Comparison of ENCODE assay signal across 8 mouse cellular contexts in the genomic region with DNA sequence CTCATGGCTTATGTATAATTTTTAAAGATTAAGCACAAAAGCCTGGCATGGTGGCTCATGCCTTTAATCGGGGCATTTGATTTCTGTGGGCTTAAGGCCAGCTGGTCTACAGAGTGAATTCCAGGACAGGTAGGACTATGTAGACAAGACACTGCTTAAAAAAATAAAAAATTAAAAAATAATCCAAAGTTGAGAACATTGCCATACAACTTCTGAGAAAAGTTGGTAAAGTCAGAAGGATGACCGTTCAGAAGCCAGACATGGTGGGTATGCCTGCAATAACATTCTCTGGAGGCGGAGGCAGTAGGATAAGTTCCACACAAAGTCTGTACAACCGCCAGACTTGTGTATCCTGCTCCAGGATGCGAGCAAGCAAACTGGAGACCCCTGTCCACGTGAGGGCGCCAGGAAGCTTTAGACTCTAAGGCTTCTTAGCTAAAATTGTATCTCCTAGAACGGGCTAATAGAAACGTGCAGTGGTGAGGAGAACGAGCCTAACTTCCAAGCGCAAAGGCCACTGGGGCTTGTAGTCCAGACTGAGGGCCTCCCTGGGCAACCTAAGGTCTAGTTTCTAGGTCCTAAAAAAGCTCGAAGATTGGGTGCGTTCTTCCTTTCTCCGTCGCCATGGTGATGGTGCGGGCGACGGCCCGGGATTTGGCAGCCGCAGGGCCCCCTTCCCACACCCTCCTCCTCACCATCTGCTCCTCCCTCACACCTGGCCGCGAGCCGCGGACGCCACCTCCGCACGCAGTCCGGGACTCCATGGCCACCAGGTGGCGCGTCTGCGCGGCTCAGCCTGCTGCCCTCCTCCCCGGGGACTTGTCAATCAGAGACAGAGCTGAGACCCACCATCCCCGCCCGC. TPM values are rescaled to one million over a fixed set of nuclear protein-coding genes. Genes with fewer than 3 reads are reported as not detected.
DNase-seq lines count a peak whose midpoint lies in the region; ATAC-seq and TF ChIP-seq lines count a peak whose summit lies in the region.

No protein-coding gene starts in this region.

- peak overlapping the region; percentile 64 for H3K4me2 ChIP-seq in forebrain, embryonic 11.5 days (ENCODE audit: low read depth, low read length, severe bottlenecking)
- H3K4me2 ChIP-seq in heart, embryonic 16.5 days (ENCODE audit: low read depth, low read length), result peak overlapping the region; percentile 74
- H3K4me2 ChIP-seq in liver, embryonic 13.5 days, result peak overlapping the region; percentile 74
- peak overlapping the region; percentile 63 for H3K4me2 ChIP-seq in neural tube, embryonic 11.5 days (ENCODE audit: low read depth)
- peak overlapping the region; percentile 68 for H3K4me2 ChIP-seq in stomach, embryonic 16.5 days (ENCODE audit: low read depth, low read length)

- no peaks in the 10 kb centered on the region for H3K9me3 ChIP-seq in E14TG2a.4 (ENCODE audit: low read length)
- H3K9me3 ChIP-seq in forebrain, embryonic 11.5 days (ENCODE audit: control insufficient read depth, low read length), result no peaks in the 10 kb centered on the region
- H3K9me3 ChIP-seq in heart, embryonic 16.5 days (replicated peaks; ENCODE audit: control insufficient read depth, low read length), result no peaks in the 10 kb centered on the region
- no peaks in the 10 kb centered on the region for H3K9me3 ChIP-seq in liver, embryonic 13.5 days (replicated peaks)
- no peaks in the 10 kb centered on the region for H3K9me3 ChIP-seq in neural tube, embryonic 11.5 days (ENCODE audit: control insufficient read depth, low read length)
- H3K9me3 ChIP-seq in stomach, embryonic 16.5 days (replicated peaks; ENCODE audit: control insufficient read depth, low read length), result no peaks in the 10 kb centered on the region

- ATAC-seq in forebrain, embryonic 11.5 days (replicated peaks; ENCODE audit: low FRiP score), result peak; percentile 83
- peak; percentile 84 for ATAC-seq in heart, embryonic 16.5 days (replicated peaks; ENCODE audit: extremely low read depth, insufficient read depth, low FRiP score)
- ATAC-seq in liver, embryonic 13.5 days (ENCODE audit: low read depth), result peak; percentile 73
- ATAC-seq in neural tube, embryonic 11.5 days (ENCODE audit: insufficient read depth, low FRiP score, low TSS enrichment), result peak; percentile 77
- peak; percentile 88 for ATAC-seq in stomach, embryonic 16.5 days (ENCODE audit: insufficient read depth, low FRiP score)

- peak; percentile 70 for DNase-seq in c-Kit-positive CD71-positive TER-119-negative erythroid progenitor cells, embryonic 14.5 days (ENCODE audit: low read depth)
- peak; percentile 94 for DNase-seq in forebrain, embryonic 11.5 days (ENCODE audit: low spot score)
- peak; percentile 91 for DNase-seq in kidney, postnatal 25 days
- peak; percentile 72 for DNase-seq in liver, embryonic 13.5 days
- peak; percentile 88 for DNase-seq in neural tube, embryonic 11.5 days (ENCODE audit: low spot score)

- H3K4me1 ChIP-seq in E14TG2a.4 (replicated peaks; ENCODE audit: low read depth, low read length), result peaks cover 49% of the 10 kb centered on the region
- peaks cover 5% of the 10 kb centered on the region; the same call in 1 of the 2 replicates for H3K4me1 ChIP-seq in forebrain, embryonic 11.5 days (replicated peaks; ENCODE audit: control insufficient read depth, insufficient read depth, low read length)
- peaks cover 8% of the 10 kb centered on the region for H3K4me1 ChIP-seq in heart, embryonic 16.5 days (ENCODE audit: control insufficient read depth, insufficient read depth, low read length)
- H3K4me1 ChIP-seq in liver, embryonic 13.5 days (replicated peaks), result peaks cover 20% of the 10 kb centered on the region
- peaks cover 9% of the 10 kb centered on the region for H3K4me1 ChIP-seq in neural tube, embryonic 11.5 days (ENCODE audit: control insufficient read depth, insufficient read depth, low read length)
- peaks cover 3% of the 10 kb centered on the region; the same call in 1 of the 2 replicates for H3K4me1 ChIP-seq in stomach, embryonic 16.5 days (ENCODE audit: control insufficient read depth, insufficient read depth, low read length)

- peaks cover 38% of the 10 kb centered on the region for H3K36me3 ChIP-seq in E14TG2a.4 (ENCODE audit: insufficient read depth, low read length)
- no peaks in the 10 kb centered on the region for H3K36me3 ChIP-seq in forebrain, embryonic 11.5 days (ENCODE audit: control insufficient read depth, insufficient read depth, low read length)
- peaks cover 6% of the 10 kb centered on the region; the same call in 1 of the 2 replicates for H3K36me3 ChIP-seq in heart, embryonic 16.5 days (ENCODE audit: control insufficient read depth, insufficient read depth)
- H3K36me3 ChIP-seq in liver, embryonic 13.5 days, result peaks cover 22% of the 10 kb centered on the region
- 0 out of 2 replicates have a peak, but pooled peaks cover 3% of the 10 kb centered on the region for H3K36me3 ChIP-seq in neural tube, embryonic 11.5 days (ENCODE audit: control insufficient read depth, insufficient read depth, low read length)
- no peaks in the 10 kb centered on the region for H3K36me3 ChIP-seq in stomach, embryonic 16.5 days (ENCODE audit: control insufficient read depth, insufficient read depth, low read length)

- H3K4me3 ChIP-seq in E14TG2a.4 (replicated peaks; ENCODE audit: low read length), result peak overlapping the region; percentile 62
- peak overlapping the region; percentile 31 for H3K4me3 ChIP-seq in forebrain, embryonic 11.5 days (ENCODE audit: low read depth, low read length)
- peak overlapping the region; percentile 48 for H3K4me3 ChIP-seq in heart, embryonic 16.5 days (ENCODE audit: low read length)
- peak overlapping the region; percentile 42 for H3K4me3 ChIP-seq in liver, embryonic 13.5 days (replicated peaks)
- peak overlapping the region; percentile 23 for H3K4me3 ChIP-seq in neural tube, embryonic 11.5 days (ENCODE audit: low read depth, low read length)
- peak overlapping the region; percentile 46 for H3K4me3 ChIP-seq in stomach, embryonic 16.5 days (replicated peaks; ENCODE audit: low read length)

- H3K27ac ChIP-seq in forebrain, embryonic 11.5 days (ENCODE audit: low read depth, low read length), result no peak overlapping the region
- H3K27ac ChIP-seq in heart, embryonic 16.5 days (ENCODE audit: low read length), result no peak overlapping the region
- no peak overlapping the region for H3K27ac ChIP-seq in liver, embryonic 13.5 days
- no peak overlapping the region for H3K27ac ChIP-seq in neural tube, embryonic 11.5 days (ENCODE audit: low read depth, low read length)
- H3K27ac ChIP-seq in stomach, embryonic 16.5 days (ENCODE audit: low read length), result peak overlapping the region; percentile 23; the same call in 1 of the 2 replicates

- TF ChIP-seq CTCF in E14TG2a.4 (conservative IDR thresholded peaks at IDR 0.05; ENCODE audit: low read length), result peak; percentile 15

- H3K9ac ChIP-seq in forebrain, embryonic 11.5 days (ENCODE audit: low read length), result 0 out of 2 replicates have a peak overlapping the region, but pooled peaks have one; percentile 6
- no peak overlapping the region for H3K9ac ChIP-seq in heart, embryonic 16.5 days (ENCODE audit: low read length)
- H3K9ac ChIP-seq in liver, embryonic 13.5 days, result peak overlapping the region; percentile 37; the same call in 1 of the 2 replicates
- H3K9ac ChIP-seq in neural tube, embryonic 11.5 days (ENCODE audit: low read length), result no peak overlapping the region
- H3K9ac ChIP-seq in stomach, embryonic 16.5 days (ENCODE audit: low read length), result peak overlapping the region; percentile 57

- H3K27me3 ChIP-seq in E14TG2a.4 (ENCODE audit: insufficient read depth, low read length), result peaks cover 37% of the 10 kb centered on the region
- peaks cover 43% of the 10 kb centered on the region for H3K27me3 ChIP-seq in forebrain, embryonic 11.5 days (ENCODE audit: control insufficient read depth, insufficient read depth, low read length)
- peaks cover 42% of the 10 kb centered on the region for H3K27me3 ChIP-seq in heart, embryonic 16.5 days (ENCODE audit: control insufficient read depth, insufficient read depth, low read length)
- H3K27me3 ChIP-seq in liver, embryonic 13.5 days, result peaks cover 46% of the 10 kb centered on the region
- peaks cover 44% of the 10 kb centered on the region for H3K27me3 ChIP-seq in neural tube, embryonic 11.5 days (ENCODE audit: control insufficient read depth, insufficient read depth, low read length)
- H3K27me3 ChIP-seq in stomach, embryonic 16.5 days (ENCODE audit: control insufficient read depth, insufficient read depth, low read length), result peaks cover 40% of the 10 kb centered on the region

- WGBS in forebrain, embryonic 11.5 days, result 4% methylated on average over 35 of the region's 35 CpGs
- 4% methylated on average over 35 of the region's 35 CpGs for WGBS in heart, embryonic 16.5 days
- WGBS in liver, embryonic 13.5 days (ENCODE audit: insufficient replicate concordance), result 4% methylated on average over 35 of the region's 35 CpGs
- WGBS in neural tube, embryonic 11.5 days, result 6% methylated on average over 35 of the region's 35 CpGs
- 4% methylated on average over 35 of the region's 35 CpGs for WGBS in stomach, embryonic 16.5 days

RNA-seq across cellular contexts. Expression of gene Slc17a7, which starts 1.9 kb away (rescaled TPM):
- 3.6 and 4.6 TPM in 2 replicates for polyA plus RNA-seq in forebrain, embryonic 11.5 days (2014; fragmentation: Nextera tagmentation; extraction: Ambion mirVana)
- polyA plus RNA-seq in heart, embryonic 16.5 days (2015; fragmentation: Nextera tagmentation; extraction: Ambion mirVana), result 3.6 and 4.7 TPM in 2 replicates
- polyA plus RNA-seq in liver, embryonic 13.5 days (2015; fragmentation: Nextera tagmentation; extraction: Ambion mirVana), result not detected in 2 replicates
- polyA plus RNA-seq in neural tube, embryonic 11.5 days (2014; fragmentation: Nextera tagmentation; extraction: Ambion mirVana), result 2.3 and 3.6 TPM in 2 replicates
- polyA plus RNA-seq in stomach, embryonic 16.5 days (2015; fragmentation: Nextera tagmentation; extraction: Ambion mirVana), result 0.15 and 0.22 TPM in 2 replicates

RNA-seq across cellular contexts. Expression of gene Aldh16a1, which starts 7.5 kb away (rescaled TPM):
- polyA plus RNA-seq in forebrain, embryonic 11.5 days (2014; fragmentation: Nextera tagmentation; extraction: Ambion mirVana), result 44.0 and 44.1 TPM in 2 replicates
- 33.9 and 38.2 TPM in 2 replicates for polyA plus RNA-seq in heart, embryonic 16.5 days (2015; fragmentation: Nextera tagmentation; extraction: Ambion mirVana)
- polyA plus RNA-seq in liver, embryonic 13.5 days (2015; fragmentation: Nextera tagmentation; extraction: Ambion mirVana), result 28.0 and 30.3 TPM in 2 replicates
- 34.2 and 37.6 TPM in 2 replicates for polyA plus RNA-seq in neural tube, embryonic 11.5 days (2014; fragmentation: Nextera tagmentation; extraction: Ambion mirVana)
- 39.5 and 49.2 TPM in 2 replicates for polyA plus RNA-seq in stomach, embryonic 16.5 days (2015; fragmentation: Nextera tagmentation; extraction: Ambion mirVana)

RNA-seq across cellular contexts. Expression of gene Pih1d1, which starts 7.7 kb away (rescaled TPM):
- polyA plus RNA-seq in forebrain, embryonic 11.5 days (2014; fragmentation: Nextera tagmentation; extraction: Ambion mirVana), result 95.9 and 110 TPM in 2 replicates
- 76.8 and 82.5 TPM in 2 replicates for polyA plus RNA-seq in heart, embryonic 16.5 days (2015; fragmentation: Nextera tagmentation; extraction: Ambion mirVana)
- 51.7 and 54.8 TPM in 2 replicates for polyA plus RNA-seq in liver, embryonic 13.5 days (2015; fragmentation: Nextera tagmentation; extraction: Ambion mirVana)
- polyA plus RNA-seq in neural tube, embryonic 11.5 days (2014; fragmentation: Nextera tagmentation; extraction: Ambion mirVana), result 98.4 and 108 TPM in 2 replicates
- 81.0 and 81.9 TPM in 2 replicates for polyA plus RNA-seq in stomach, embryonic 16.5 days (2015; fragmentation: Nextera tagmentation; extraction: Ambion mirVana)

RNA-seq across cellular contexts. Expression of gene Gfy, which starts 17.5 kb away (rescaled TPM):
- polyA plus RNA-seq in forebrain, embryonic 11.5 days (2014; fragmentation: Nextera tagmentation; extraction: Ambion mirVana), result 0.13 and 0.33 TPM in 2 replicates
- not detected in 2 replicates for polyA plus RNA-seq in heart, embryonic 16.5 days (2015; fragmentation: Nextera tagmentation; extraction: Ambion mirVana)
- polyA plus RNA-seq in liver, embryonic 13.5 days (2015; fragmentation: Nextera tagmentation; extraction: Ambion mirVana), result not detected in 2 replicates
- polyA plus RNA-seq in neural tube, embryonic 11.5 days (2014; fragmentation: Nextera tagmentation; extraction: Ambion mirVana), result not detected in 2 replicates
- polyA plus RNA-seq in stomach, embryonic 16.5 days (2015; fragmentation: Nextera tagmentation; extraction: Ambion mirVana), result not detected in 2 replicates

RNA-seq across cellular contexts. Expression of gene Pth2, which starts 19.0 kb away (rescaled TPM):
- polyA plus RNA-seq in forebrain, embryonic 11.5 days (2014; fragmentation: Nextera tagmentation; extraction: Ambion mirVana), result not detected in 2 replicates
- polyA plus RNA-seq in heart, embryonic 16.5 days (2015; fragmentation: Nextera tagmentation; extraction: Ambion mirVana), result 0.42 TPM in 1 of 2 replicates, not detected in the other
- not detected in 2 replicates for polyA plus RNA-seq in liver, embryonic 13.5 days (2015; fragmentation: Nextera tagmentation; extraction: Ambion mirVana)
- not detected in 2 replicates for polyA plus RNA-seq in neural tube, embryonic 11.5 days (2014; fragmentation: Nextera tagmentation; extraction: Ambion mirVana)
- not detected in 2 replicates for polyA plus RNA-seq in stomach, embryonic 16.5 days (2015; fragmentation: Nextera tagmentation; extraction: Ambion mirVana)

Comparison
In these comparisons a context has a peak if more than half of its experiments do, and no peak if none do; other contexts are left out.
1. H3K9ac ChIP-seq: peak in forebrain, embryonic 11.5 days (single experiment), liver, embryonic 13.5 days (single experiment) and stomach, embryonic 16.5 days (single experiment); none in heart, embryonic 16.5 days (single experiment) and neural tube, embryonic 11.5 days (single experiment).
2. Peak in every context shown above with its lines, with median percentiles within 50 percentile points of each other: H3K4me3 ChIP-seq, DNase-seq, ATAC-seq and H3K4me2 ChIP-seq.